Mouse (Mus musculus) forebrain, embryonic 13.5 days (tissue): ENCODE results near the gene Dph1. TPM values are rescaled to one million over a fixed set of nuclear protein-coding genes. Genes with fewer than 3 reads are reported as not detected.
A peak's percentile ranks its signal among the peaks of the same experiment; 100 is the strongest.

ENCODE experiments used
- ATAC-seq: fragments of 200-750 bp; cut with Nextera tagmentation; 2 replicates; pipeline ENCODE4 v1.8.0; 2017
- H3K27ac ChIP-seq: fragments of 300-500 bp; sonication (generic); 2 replicates; pipeline ENCODE4 v1.5.1; 2015; ENCODE audit warnings: inconsistent platforms, mild to moderate bottlenecking, moderate library complexity
- H3K27me3 ChIP-seq: fragments of 300-500 bp; sonication (generic); 2 replicates; pipeline ENCODE4 v1.6.1; 2015; ENCODE audit warnings: mild to moderate bottlenecking, inconsistent platforms
- H3K36me3 ChIP-seq: fragments of 300-500 bp; sonication (generic); 2 replicates; pipeline ENCODE4 v1.6.1; 2015; ENCODE audit warnings: mild to moderate bottlenecking, inconsistent platforms; ENCODE audit not compliant: poor library complexity, severe bottlenecking
- H3K4me1 ChIP-seq: fragments of 300-500 bp; sonication (generic); 2 replicates; pipeline ENCODE4 v1.6.1; 2015; ENCODE audit warnings: inconsistent platforms
- H3K4me2 ChIP-seq: fragments of 300-500 bp; sonication (generic); 2 replicates; pipeline ENCODE4 v1.6.1; 2015; ENCODE audit warnings: inconsistent platforms, mild to moderate bottlenecking, moderate library complexity
- H3K4me3 ChIP-seq: fragments of 300-500 bp; sonication (generic); 2 replicates; pipeline ENCODE4 v1.5.1; 2015; ENCODE audit warnings: mild to moderate bottlenecking, inconsistent platforms
- H3K9ac ChIP-seq: fragments of 300-500 bp; sonication (generic); 2 replicates; pipeline ENCODE4 v1.6.1; 2015; ENCODE audit warnings: mild to moderate bottlenecking, inconsistent platforms
- H3K9me3 ChIP-seq: fragments of 300-500 bp; sonication (generic); replicated peaks from 2 replicates; pipeline ENCODE4 v1.6.1; 2016; ENCODE audit warnings: inconsistent platforms
- WGBS: fragments of 180-500 bp; shearing (Covaris S2); methylation state at CpG from one replicate; pipeline ENCODE4 v1.1.7; 2015; 5-methylcytosine and 5-hydroxymethylcytosine counted together
- polyA plus RNA-seq: library from polyadenylated mRNA; unstranded; fragments of >200 nt; fragmentation: Nextera tagmentation; extraction: Ambion mirVana; gene quantifications from 2 replicates; pipeline ENCODE4 v1.2.1, GENCODE M21; 2015

Dph1 gene
- polyA plus RNA-seq, 1 experiment from 2014 or later, result 13.9 TPM

- Histone ChIP-seq H3K4me3 (no peak overlapping the region), H3K4me1 (peaks cover 38% of the 10 kb centered on the region), H3K9ac (no peak overlapping the region), H3K27ac (no peak overlapping the region), H3K36me3 (peaks cover 47% of the 10 kb centered on the region), H3K27me3 (peaks cover 65% of the 10 kb centered on the region), H3K9me3 (no peaks in the 10 kb centered on the region), H3K4me2 (no peak overlapping the region)
- no peak for ATAC-seq
- WGBS, result 77% methylated on average over 2 of the region's 2 CpGs
These were observed 27.0 kb downstream of the Dph1 start for GRCm38 (mm10) chr11:75164051-75164450.

- Histone ChIP-seq H3K27ac (no peak overlapping the region), H3K9me3 (no peaks in the 10 kb centered on the region), H3K4me3 (no peak overlapping the region), H3K36me3 (peaks cover 52% of the 10 kb centered on the region), H3K27me3 (peaks cover 58% of the 10 kb centered on the region), H3K4me2 (no peak overlapping the region), H3K9ac (no peak overlapping the region), H3K4me1 (peaks cover 31% of the 10 kb centered on the region)
- ATAC-seq, result no peak
- 96% methylated on average over 6 of the region's 6 CpGs for whole genome bisulfite sequencing
These were observed 27.7 kb downstream of the Dph1 start for GRCm38 (mm10) chr11:75163379-75163778.

DNA sequence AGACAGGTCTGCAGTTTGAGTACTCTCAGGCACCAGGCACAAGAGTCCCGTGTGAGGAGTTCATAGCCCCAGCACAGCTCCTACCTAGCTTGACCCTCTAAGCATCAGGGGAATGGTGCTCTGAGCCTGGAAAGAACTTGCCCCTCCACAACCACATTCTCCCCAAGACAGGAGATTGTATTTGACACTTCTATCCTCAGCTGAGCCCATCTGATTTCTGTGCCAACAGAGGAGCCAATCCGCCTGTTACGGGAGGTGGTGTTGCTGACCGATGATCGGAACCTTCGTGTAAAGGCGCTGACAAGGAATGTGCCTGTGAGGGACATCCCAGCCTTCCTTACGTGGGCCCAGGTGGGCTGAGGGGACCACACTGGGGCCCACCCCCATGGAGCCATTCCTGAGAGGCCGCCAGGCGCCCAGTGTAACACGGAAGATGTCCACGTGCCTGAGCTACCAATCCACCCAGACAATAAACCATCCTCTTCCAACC, 28.4 kb downstream of the Dph1 start:
- Histone ChIP-seq H3K4me2 (no peak overlapping the region), H3K4me3 (no peak overlapping the region), H3K27ac (no peak overlapping the region), H3K27me3 (peaks cover 51% of the 10 kb centered on the region), H3K36me3 (peaks cover 57% of the 10 kb centered on the region), H3K9ac (no peak overlapping the region), H3K9me3 (no peaks in the 10 kb centered on the region), H3K4me1 (peaks cover 24% of the 10 kb centered on the region)
- WGBS, result 94% methylated on average over 12 of the region's 12 CpGs
- no peak for ATAC-seq

- H3K9ac ChIP-seq, result no peak overlapping the region
- WGBS, result 82% methylated on average over 4 of the region's 4 CpGs
- peaks cover 63% of the 10 kb centered on the region for H3K36me3 ChIP-seq
- no peak overlapping the region for H3K4me3 ChIP-seq
- ATAC-seq, result no peak
- no peak overlapping the region for H3K27ac ChIP-seq
- H3K4me2 ChIP-seq, result no peak overlapping the region
- H3K4me1 ChIP-seq, result peaks cover 13% of the 10 kb centered on the region
- no peaks in the 10 kb centered on the region for H3K9me3 ChIP-seq
- H3K27me3 ChIP-seq, result peaks cover 39% of the 10 kb centered on the region
These were observed 29.5 kb downstream of the Dph1 start for GRCm38 (mm10) chr11:75161417-75162008.

DNA sequence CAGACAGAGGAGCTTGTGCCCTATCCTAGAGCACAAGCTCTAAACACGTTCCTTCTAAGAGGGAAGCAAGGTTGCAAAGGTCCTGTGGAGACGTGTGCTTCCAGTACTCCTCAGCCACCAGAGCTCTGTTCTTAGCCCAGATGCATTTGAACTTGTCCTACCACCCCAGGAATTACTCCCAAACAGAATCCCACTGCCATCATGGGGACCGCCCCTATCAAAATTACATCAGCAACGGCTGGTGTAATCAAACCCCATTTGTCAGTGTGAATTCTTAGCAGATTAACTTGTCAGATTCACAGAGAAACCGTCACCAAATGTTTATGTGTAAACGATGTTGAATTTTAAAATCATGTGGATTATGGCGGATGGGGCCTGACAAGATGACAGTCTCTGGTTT, 30.1 kb downstream of the Dph1 start:
- H3K36me3 ChIP-seq, result peaks cover 63% of the 10 kb centered on the region

GRCm38 (mm10) chr11:75159564-75159963, 31.5 kb downstream of the Dph1 start:
- Histone ChIP-seq H3K9ac (no peak overlapping the region), H3K4me3 (no peak overlapping the region), H3K36me3 (peaks cover 63% of the 10 kb centered on the region), H3K4me1 (no peaks in the 10 kb centered on the region), H3K4me2 (no peak overlapping the region), H3K27ac (no peak overlapping the region), H3K9me3 (no peaks in the 10 kb centered on the region), H3K27me3 (peaks cover 20% of the 10 kb centered on the region)
- ATAC-seq, result no peak
- WGBS, result 66% methylated on average over 2 of the region's 2 CpGs

More for the DNA sequence above, 30.1 kb downstream of the Dph1 start:
- ATAC-seq, result no peak
- H3K9me3 ChIP-seq, result no peaks in the 10 kb centered on the region
- peaks cover 7% of the 10 kb centered on the region for H3K4me1 ChIP-seq
- WGBS, result 85% methylated on average over 7 of the region's 7 CpGs
- no peak overlapping the region for H3K27ac ChIP-seq
- H3K4me2 ChIP-seq, result no peak overlapping the region
- no peak overlapping the region for H3K4me3 ChIP-seq
- H3K9ac ChIP-seq, result no peak overlapping the region
- peaks cover 34% of the 10 kb centered on the region for H3K27me3 ChIP-seq

DNA sequence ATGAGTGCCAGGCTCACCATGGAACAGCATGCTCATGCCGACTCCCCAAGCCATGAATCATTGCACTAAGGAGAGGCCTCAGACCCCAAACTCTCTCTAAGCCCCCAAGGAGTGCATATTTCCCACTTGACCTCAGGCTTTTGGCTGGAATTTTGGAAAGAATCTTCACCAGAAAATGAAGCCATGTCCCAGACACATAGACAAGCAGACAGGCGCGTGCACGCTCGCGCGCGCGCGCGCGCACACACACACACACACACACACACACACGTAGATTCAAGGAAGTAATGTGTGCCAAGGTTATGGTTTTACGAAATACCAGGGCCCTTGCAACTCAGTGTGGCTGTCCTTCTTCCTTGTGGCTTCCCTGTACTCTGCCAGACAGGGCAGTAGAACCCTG, 32.6 kb downstream of the Dph1 start:
- Histone ChIP-seq H3K9ac (no peak overlapping the region), H3K4me1 (no peaks in the 10 kb centered on the region), H3K4me3 (no peak overlapping the region), H3K27ac (no peak overlapping the region), H3K36me3 (peaks cover 59% of the 10 kb centered on the region), H3K4me2 (no peak overlapping the region), H3K9me3 (no peaks in the 10 kb centered on the region), H3K27me3 (peaks cover 8% of the 10 kb centered on the region)
- ATAC-seq, result no peak
- 96% methylated on average over 14 of the region's 14 CpGs for WGBS

GRCm38 (mm10) chr11:75157901-75158300, 33.1 kb downstream of the Dph1 start:
- WGBS, result 56% methylated on average over 2 of the region's 2 CpGs
- Histone ChIP-seq H3K4me2 (no peak overlapping the region), H3K4me1 (no peaks in the 10 kb centered on the region), H3K9me3 (no peaks in the 10 kb centered on the region), H3K27me3 (peaks cover 3% of the 10 kb centered on the region), H3K36me3 (peaks cover 54% of the 10 kb centered on the region), H3K4me3 (no peak overlapping the region), H3K27ac (no peak overlapping the region), H3K9ac (no peak overlapping the region)
- ATAC-seq, result no peak

DNA sequence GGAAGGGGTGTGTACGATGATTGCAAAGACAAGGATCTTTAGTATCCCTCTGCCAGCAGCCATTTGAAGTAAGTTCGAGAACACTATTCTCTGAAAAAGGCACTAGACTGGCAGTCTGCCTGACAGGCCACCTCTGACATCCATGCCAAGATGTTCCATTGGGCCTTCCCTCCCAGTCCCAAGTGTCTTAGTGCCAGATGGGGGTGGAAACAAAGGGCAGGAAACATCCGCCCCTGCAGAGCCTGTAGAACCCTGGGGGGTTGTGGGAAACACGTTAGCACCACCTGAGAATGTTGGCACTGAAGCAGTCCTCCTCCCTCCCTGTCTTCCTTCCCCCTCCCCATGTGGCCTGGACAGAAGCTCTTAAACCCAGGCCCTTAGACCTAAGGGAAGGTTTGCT, 34.0 kb downstream of the Dph1 start:
- ATAC-seq, result no peak
- Histone ChIP-seq H3K9me3 (no peaks in the 10 kb centered on the region), H3K4me2 (no peak overlapping the region), H3K36me3 (peaks cover 45% of the 10 kb centered on the region), H3K27me3 (no peaks in the 10 kb centered on the region), H3K27ac (no peak overlapping the region), H3K9ac (no peak overlapping the region), H3K4me3 (no peak overlapping the region), H3K4me1 (no peaks in the 10 kb centered on the region)
- WGBS, result 62% methylated on average over 4 of the region's 4 CpGs

DNA sequence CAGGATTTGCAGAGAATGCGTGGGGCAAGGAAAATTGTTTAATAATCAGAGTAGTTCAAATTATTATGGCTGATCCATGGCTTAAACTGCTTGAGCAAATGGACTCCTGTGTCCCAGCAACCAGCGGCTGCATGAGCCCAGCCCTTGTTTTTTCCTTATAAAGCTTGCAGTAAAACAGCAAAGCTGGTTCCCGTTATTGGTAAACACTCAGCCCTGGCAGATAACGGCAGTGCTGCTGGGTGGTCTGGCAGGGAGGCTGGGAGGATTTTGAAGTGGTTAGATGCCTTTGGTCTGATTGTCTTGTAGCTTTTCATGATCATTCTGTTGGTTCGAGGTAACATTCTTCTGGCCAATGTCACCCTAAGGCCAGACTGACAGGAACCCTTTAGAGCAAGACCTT, 34.6 kb downstream of the Dph1 start:
- peak overlapping the region; percentile 34; the same call in 1 of the 2 replicates for H3K9ac ChIP-seq
- no peak for ATAC-seq
- no peaks in the 10 kb centered on the region for H3K4me1 ChIP-seq
- no peaks in the 10 kb centered on the region for H3K9me3 ChIP-seq
- H3K4me3 ChIP-seq, result no peak overlapping the region
- H3K27me3 ChIP-seq, result no peaks in the 10 kb centered on the region
- H3K36me3 ChIP-seq, result peaks cover 40% of the 10 kb centered on the region
- H3K27ac ChIP-seq, result no peak overlapping the region
- H3K4me2 ChIP-seq, result no peak overlapping the region
- WGBS, result 75% methylated on average over 5 of the region's 5 CpGs

DNA sequence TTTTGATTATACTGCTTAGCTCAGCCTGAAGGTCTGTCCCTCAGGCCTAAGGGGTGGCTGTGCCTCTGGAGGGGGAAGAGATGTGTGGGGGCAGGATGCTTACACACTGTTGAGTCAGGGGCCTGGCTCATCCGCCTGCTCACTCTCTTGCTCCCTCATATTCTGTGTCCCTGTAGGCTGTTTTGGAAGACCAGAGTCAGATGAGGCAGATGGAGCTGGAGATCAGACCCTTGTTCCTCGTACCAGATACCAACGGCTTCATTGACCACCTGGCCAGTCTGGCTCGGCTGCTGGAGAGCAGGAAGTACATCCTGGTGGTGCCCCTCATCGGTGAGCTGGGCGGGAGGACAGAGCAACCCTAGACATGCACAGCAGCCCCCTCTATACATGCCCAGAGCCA, 35.1 kb downstream of the Dph1 start:
- 87% methylated on average over 6 of the region's 6 CpGs for WGBS
- H3K27ac ChIP-seq, result no peak overlapping the region
- H3K36me3 ChIP-seq, result peaks cover 35% of the 10 kb centered on the region
- no peak overlapping the region for H3K4me2 ChIP-seq
- no peaks in the 10 kb centered on the region for H3K9me3 ChIP-seq
- no peaks in the 10 kb centered on the region for H3K27me3 ChIP-seq
- no peak overlapping the region for H3K4me3 ChIP-seq
- ATAC-seq, result no peak
- H3K9ac ChIP-seq, result peak overlapping the region; percentile 34; the same call in 1 of the 2 replicates
- no peaks in the 10 kb centered on the region for H3K4me1 ChIP-seq

DNA sequence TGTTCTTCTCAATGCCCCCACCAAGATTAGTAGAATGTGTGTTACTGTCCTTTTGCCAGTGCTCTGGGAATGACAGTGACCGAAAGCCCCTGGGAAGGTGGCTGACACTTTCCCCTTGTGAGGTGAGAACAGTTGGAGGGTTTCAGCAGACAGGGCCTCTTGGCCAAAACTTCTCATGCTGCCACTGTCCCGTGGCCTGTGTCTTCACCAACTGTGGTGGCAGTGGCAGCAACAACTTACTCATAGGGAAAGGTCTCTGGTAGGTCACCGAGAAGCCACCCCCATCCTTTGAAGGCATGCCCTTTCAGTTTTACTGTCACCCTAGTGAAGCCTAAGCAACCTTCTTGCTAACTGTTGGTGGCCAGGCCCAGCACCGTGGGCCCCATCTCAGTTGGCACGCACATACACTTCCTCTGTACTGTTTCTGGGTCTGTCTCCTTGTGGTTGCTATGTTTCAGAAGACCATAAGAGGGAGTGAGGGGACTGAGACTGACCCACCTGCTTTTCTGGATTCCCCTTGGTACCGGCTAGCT, 36.9 kb downstream of the Dph1 start:
- 79% methylated on average over 6 of the region's 6 CpGs for WGBS
- Histone ChIP-seq H3K9ac (no peak overlapping the region), H3K27me3 (no peaks in the 10 kb centered on the region), H3K27ac (no peak overlapping the region), H3K4me3 (no peak overlapping the region), H3K9me3 (no peaks in the 10 kb centered on the region), H3K36me3 (peaks cover 27% of the 10 kb centered on the region), H3K4me1 (no peaks in the 10 kb centered on the region), H3K4me2 (no peak overlapping the region)
- ATAC-seq, result no peak
